Mouse (Mus musculus): ENCODE measurements around the gene Fez2.

The Fez2 gene

DNA sequence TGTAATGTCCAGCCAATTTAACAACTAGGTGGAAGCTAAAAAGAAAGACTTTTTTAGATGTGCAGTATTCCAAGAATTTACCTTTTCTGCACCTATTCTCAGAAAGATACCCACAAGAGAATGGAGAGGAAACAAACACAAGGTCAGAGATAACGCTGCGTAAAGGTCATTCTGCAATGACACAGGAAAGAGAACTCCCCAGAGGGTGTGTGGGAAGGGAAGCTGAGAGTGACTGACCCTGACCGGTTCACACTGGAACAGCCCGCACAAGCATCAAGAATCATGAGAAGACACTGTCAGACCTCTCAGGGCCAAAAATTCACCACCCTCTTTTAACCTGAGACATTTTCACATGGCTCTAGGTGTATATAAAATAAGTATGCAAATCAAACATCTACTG, 10.4 kb downstream of the Fez2 start:
- DNase-seq = no peak

DNA sequence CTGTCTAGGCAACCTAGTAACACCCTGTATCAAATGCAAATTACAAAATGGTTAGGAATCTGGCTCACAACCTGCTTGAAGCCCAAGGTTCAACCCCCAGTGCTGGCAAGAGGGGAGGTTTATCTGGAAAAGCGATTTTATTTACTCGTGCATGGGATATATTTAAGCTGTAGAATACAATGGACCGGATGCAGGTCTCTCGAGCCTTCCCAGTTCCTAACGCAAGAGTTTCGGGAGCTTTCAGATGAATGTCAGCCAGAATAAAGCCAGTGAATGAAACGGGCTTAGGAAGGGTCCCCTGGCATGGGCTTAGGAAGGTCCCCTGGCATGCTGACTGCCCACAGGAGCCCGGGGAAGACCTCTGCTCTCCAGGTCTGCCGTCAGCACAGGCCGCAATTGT, 11.1 kb downstream of the Fez2 start:
- no peak for DNase-seq

DNA sequence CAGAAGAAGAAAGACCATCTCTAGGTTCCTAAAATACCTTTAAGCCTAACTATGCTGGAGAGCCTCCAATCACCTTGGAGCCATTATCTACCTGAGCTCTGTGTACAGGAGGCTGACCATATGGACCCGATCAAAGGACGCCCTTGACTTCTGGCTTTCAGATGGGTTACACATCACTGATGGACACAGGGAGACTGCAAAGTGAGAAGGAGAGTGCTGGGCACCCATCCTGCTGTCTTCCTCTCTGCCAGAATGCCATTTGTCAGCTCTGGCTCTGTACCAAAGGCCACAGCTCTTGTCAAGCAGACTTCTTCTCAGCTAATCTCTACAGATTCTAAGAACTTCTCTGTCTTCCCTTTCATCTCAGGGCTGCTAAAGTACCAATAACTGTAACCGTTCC, 12.6 kb downstream of the Fez2 start:
- DNase-seq = peak; percentile 96

DNA sequence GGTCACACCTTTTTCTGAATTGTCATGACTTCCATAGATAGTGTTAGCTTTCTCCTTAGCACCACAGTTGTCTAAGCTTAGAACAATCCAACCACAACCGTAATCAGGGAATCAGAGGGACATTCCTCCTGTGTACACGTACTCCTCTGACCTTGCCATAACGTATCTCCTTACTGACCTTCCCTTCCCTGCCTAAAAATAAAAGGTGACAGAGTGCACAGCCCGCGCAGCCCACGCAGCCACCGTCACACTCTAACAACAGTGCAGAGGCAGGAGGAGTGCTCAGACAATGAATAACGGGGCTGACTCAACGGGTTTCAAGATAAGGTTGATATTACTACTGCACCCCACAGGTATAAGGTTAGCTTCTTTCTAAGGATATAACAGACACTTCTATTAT, 14.1 kb downstream of the Fez2 start:
- DNase-seq = no peak

DNA sequence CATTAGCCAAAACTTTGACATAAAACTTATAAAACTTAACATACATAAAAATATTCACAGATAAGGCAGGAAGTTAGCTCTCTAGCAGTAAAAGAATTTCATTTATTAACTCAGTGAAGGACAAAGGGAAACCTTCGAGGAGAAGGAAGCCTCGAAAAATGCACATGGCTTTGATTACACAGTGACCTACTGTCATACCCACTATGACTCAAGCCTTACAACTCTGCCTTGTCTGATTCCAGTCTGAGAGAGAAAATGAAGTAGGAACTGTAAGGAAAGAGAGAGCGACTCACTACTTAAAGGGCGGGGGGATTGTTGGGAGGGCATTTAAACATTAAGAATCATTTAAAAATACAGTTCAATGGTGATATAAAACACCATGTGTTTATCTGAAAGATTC, 14.7 kb downstream of the Fez2 start:
- no peak for DNase-seq

DNA sequence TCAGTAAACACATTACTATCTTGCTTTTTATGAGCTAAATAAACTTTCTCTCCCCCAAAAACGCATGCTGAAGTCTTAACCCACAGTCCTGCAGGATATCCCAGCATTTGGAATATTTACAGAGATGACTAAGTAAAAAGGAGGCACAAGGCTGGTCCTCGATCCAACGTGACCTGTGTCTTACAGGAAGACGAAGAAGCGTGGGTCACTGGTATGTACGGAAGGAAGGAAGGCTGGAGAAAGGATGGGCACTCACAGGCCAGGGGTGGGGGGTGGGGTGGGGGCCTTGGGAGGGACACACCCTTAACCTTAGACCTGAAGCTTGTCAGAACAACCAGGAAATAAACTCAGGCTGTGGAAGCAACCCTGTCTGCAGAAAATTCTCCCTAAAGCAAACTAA, 15.8 kb downstream of the Fez2 start:
- DNase-seq = no peak

DNA sequence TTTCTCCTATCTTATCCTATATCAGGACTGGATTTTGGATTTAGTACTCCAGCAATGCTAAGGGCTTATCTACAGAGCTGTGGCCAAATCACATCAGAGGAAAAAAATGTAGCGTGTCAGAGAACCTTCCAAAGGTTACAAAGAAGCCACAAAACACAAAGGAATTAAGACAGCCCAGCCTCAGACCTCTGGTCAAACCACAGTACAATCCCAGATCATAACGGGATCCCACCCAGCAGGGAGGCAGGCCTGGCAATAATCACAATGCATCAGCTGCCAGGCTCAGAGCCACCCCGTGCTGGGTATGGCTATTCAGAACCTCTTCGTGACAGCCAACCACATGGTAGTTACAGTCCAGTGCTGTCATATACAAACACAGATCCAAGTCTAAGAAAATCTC, 16.2 kb downstream of the Fez2 start:
- DNase-seq = peak; percentile 87

DNA sequence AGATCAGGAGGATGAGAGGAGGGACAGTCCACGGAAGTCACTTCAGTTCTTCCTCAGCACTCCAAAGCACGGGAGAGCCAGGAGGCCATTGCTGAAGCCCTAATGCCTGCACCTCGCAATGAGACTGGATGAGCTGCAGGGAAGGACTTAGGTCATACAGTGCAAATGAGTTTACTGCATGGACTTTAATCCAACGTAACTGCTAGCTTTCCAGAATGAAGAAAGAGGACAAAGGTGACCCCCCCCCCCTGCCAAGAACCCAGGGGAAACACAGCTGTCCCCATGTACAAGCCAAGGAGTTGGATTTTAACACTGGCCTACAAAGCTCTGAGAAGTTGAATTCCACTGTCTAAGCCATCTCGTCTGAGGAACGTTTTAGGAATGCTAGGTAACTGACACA, 16.6 kb downstream of the Fez2 start:
- DNase-seq = no peak

DNA sequence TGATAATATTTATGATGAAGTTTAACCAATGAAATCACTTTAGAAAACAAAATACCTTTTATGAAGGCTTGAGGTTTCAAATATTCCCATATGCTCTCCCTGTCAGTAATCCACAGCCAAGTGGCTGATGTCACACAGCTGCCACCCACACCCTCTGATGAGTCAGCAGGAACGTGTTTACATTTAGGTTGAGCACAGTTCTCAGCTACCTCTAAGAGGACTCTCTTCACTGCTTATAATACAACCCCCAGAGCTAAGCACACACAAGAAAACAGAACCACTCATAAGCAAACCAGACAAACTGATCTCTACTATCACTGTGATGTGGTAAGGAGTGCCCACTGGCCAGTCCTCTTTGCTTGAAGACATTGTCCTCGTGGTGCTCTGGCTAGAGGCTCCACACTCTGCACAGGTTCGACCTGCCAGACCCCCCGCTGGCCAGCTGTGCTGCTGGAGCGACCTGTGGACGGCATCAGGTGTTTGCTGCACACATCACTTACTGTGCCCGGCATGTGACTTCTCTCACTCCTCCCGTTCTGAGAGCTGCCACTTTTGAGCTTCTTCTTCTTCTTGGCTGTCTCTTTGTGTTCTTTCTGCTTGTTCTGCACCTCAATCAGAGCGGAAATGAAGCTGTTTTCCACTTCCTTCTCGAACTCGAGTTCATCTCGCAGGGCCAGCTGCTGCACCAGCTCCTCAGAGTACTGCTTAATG, 17.7 kb downstream of the Fez2 start:
- DNase-seq = no peak

DNA sequence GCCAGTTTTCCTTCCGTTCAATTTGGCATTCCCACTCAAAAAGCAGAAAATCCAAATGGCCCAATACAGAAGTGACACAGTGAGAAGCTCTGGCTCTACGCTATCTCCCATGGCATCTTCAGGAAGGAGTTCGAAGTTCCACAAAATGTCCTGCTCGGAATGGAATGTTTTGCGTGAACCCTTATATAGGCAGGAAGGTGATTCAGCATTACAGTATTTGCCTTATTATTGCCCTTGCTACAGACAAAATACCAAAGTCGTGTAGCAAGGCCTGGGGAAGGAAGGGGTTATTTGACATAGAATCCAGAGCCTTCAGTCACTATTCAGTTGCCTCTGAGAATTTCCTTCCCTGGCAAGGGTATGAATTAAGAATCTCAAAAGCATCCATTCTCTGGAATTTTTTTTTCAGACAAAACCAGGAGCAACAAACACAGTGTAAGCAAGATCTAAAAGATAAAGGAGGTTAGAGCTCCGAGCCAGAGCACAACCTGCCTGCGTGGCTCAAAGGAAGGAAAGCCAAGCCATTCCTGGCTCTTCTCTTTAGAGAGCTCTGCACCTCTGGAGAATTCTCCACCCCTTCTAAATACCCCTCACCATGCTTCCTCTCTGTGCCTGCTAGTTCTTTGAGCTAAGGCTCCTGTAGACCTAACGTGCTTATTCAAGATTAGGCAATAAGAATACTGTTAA, 25.4 kb downstream of the Fez2 start:
- no peak for DNase-seq

DNA sequence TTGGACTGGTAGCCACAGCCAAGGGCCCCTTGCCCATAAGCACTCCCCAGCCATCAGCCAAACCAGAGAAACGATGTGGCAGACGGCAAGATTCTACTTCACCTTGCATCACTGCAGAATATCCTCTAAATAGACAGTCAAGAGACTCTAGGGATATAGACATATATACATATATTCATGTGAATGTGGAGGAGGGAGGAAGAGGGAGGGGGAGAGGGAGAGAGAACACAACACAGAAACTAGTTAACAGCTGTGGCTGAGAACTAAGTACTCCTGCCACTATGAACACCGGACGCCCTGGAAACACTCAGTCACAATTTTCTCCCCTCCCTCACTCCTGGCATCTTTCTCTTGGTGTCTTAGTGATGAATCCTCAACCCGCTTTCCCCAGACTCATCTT, 28.4 kb downstream of the Fez2 start:
- DNase-seq = no peak

DNA sequence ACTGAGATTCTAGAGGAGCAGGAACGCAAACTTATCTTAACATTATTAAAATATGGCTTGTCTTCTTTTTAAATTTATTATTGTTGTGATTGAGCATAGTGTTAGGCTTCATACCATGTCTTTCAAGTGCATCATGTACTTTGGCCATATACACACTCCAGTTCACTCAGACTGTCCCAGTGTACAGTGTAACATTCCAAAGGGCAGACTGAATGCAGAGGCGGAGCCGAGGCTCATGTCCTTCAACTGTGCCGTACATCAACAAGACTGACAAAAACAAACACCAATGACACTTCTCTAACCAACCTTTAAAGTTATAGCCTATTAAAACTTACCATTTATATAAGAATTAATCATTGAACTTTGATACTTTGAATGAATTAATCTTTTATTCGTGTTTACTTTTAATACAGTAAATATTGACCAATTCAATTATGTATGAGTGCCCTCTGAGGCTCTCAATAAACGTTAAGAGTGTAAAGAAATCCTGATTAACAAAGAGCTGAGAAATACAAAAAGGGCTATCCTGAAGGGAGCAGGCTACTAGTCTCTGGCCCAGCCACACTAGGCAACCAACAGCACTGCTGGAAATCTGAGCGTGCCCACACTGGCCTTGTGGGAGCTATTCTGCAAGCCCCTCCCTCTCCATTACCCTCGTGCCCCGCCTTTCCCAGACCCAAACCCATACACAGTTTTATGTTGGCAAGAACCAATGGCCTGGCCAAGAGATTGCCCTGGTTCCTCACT, 29.7 kb downstream of the Fez2 start:
- DNase-seq = no peak

DNA sequence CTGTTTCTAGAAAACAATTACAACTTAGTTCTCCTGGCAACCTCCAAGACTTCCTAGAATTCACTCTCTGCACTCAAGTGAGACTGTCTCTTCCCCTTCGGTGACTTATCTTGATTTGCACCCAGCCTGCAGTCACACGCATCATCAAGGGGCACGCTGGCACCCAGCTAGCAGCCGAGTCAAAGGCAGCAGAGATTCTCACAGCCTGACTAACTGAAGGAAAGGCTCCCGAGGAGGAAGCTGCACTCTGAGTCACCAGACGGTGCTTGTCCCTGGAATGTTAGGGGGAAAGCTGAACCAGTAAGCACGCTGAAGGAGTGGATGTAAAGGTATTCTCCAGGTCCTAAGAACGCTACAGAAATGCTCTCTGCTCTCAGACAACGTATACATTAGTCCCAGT, 30.3 kb downstream of the Fez2 start:
- DNase-seq = no peak

DNA sequence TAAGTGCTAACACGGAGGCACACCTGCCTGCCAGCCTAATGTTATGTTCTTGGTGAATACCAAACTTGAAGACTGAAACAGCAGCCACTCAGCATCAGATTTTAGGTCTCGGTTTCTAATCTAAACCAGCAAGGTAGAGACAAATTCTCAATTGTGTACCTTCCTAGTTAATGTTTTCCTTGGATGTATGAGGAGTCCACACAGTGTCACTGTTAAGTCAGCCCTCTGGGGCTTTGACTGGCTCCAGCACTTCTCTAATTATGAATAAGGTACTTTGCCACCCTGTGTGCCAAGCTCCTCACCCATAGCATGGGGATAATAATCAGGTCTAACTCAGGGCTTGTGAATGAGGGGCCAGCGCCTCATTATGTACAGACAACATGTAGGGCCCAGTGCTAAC, 35.6 kb downstream of the Fez2 start:
- no peak for DNase-seq

DNA sequence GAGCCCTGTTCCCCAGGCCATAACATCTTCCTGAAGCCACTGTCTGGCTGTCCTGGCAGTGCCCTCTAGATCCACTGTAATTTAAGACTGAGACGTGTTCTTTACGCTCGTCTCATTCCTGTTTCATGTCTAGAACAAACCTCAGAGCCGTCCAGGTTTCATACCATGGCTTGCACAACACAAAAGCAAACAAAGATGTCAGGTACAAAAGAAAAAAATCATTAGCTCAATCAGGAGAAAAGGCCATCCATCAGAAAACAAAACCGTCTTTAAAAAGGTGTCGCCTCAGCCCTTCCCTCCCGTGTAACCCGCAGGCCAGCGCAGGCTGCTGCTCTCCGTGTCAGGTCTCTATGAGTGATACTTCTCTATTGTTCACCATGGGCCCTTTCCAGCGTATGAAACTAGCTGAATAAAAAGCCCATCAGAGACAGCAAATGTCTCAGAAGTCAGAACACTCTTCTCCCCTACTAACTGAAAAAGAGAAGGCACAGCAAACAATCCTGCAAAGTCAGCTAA, 38.2 kb downstream of the Fez2 start:
- no peak for DNase-seq

DNA sequence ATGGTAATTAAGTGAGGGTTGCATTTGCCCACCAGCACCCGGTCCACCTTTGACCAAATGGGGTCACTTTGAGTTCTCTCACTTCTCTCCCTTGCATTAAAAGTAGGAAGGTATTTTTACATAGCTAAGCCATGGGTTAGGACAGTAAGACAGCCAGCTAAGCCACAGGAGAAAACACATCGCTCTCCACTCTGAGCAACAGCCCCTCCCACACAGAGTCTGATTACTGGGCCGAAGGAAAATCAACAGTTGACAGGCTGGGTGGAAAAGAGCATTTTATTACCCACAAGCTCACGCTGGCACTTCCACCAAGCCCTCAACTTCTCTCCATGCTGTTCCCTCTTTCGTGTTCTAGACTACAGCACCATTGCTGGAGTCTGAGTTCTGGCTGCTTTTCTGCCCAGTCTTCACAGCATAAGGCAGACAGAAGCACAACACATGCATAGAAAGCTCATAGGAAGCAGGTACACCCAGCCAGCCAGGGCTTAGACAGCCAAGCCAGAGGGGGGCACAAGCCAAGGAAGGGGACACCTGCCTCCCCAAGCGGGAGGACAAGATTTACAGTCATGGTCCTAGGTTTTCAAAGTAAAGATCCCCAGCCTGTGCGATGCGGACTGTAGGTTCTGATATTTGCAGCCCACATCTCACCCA, 38.7 kb downstream of the Fez2 start:
- no peak for DNase-seq

DNA sequence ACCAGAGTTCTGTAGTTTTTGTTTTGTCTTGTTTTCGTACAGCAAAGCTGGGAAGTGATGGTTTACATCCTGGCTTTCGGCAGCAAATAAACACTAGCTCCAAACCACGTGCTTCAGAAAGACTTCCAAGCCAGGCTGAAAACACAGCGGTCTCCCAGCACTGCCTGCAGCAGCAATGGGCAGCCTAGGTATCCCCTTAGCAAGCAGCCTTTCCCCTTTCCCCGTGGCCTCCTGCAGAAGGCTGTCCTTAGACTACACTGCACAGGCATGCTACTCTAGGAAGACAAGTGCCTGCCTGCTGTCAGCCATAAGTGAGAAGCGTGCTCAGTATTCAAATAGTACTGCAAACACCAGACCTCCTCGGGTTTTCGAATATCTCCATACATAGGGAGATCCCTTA, 41.4 kb downstream of the Fez2 start:
- no peak for DNase-seq

DNA sequence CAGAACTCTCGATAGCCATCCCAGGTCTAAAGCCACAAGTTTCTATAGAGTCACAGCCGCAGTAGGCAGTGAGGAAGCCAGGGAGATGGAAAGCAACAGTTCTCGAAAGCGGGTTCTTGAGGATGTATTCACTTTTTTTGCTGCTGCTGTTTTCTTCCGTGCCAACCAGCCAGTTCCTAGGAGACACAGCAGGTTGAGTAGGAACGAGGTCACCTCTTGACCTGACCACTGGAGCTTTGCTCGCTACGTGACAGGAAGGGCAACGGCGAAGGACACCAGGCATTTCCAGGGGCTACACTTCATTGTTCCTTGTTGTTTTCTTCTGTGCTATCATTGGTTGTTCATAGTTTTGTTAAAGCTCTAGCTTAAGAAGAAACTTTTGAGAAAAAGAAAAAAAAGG, 43.2 kb downstream of the Fez2 start:
- DNase-seq = no peak

DNA sequence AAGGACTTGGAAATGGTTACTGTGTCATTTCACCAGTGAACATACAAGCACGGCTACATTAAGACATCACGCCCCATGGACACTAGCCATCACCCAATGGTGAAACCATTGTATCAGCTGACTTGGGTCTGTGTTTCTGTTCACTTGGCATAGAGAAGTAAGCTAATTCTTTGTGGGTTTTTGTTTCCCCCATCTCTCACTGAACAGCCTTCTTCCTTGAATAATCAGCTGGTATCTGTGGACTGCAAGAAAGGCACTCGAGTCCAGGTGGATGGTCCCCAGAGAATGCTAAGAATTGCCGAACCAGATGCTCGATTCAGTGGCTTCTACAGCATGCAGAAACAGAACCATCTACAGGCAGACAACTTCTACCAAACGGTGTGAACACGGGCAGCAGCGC, 44.1 kb downstream of the Fez2 start:
- DNase-seq = no peak

DNA sequence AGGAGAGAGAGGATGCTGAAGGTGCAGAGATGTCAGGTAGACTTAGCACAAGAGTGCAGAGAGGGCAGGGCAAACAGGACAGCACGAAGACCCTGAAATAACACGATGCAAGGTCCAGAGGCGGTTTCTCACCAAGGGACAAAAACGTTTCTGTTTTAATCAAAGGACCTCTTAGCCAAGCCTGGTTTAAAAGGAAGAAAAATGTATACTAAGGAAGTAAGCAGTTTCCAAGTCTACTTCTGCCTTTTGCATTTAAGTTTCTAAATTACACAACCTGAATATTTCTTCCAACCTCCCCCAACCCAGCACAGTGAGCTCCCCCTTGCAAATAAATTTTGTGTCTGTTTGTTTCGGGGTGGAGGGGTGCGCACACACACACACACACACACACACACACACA, 44.8 kb downstream of the Fez2 start:
- DNase-seq = no peak

DNA sequence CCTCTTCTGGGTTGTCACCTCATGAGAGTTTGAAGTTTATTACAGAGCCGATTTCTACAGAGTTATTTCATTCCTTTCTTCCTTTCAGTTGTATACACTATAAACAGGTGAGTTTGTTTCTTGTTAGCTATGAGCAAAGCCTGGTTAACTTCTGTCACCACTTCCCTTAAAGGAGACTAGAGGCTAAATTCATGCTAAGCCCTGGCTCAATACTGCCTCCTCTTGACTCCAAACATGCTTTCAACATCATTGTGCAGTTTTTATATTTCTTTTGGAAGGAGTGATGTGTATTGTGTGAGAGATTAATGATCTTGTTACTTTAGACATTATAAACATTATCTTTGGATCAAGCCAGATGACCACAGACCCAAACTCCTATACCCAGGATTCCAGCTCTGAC, 47.5 kb downstream of the Fez2 start:
- DNase-seq = no peak

DNA sequence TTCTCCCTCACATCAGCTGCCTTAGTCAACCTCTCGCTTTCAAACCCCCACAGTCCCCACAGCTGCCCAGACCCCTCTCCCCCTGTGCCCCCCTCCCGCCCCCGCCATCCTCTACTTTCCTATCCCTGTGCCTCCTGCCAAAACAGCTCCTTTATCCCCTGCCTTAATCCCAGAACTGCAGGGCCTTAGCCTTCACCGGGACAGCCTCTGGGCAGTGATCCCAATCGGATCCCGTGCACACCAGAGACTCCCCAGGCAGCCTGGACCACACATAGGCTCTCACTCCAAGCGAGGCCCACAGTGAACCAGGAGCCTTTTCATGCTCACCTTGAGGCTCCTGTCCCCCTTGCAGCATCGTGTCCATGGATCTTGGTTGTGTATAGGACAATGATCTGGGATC, 49.5 kb downstream of the Fez2 start:
- no peak for DNase-seq

DNA sequence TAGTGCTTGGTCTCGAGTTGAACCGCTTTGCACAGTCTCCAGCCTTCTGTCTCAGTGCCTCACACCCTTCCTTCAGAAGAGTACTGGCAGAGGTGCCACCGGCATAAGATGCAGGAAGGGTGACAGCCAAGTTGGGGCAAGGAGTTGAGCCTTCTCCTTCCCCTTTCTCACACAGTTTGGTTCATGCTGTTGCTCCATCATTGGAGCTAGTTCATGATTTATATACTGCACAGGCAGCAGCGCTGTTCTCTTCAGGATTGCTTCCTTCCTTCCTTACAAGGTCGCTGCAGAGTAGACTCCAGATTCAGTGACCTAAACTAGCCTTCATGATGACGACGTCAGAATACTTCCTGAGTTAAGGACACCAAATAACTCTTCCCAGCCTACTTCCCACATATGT, 51.9 kb downstream of the Fez2 start:
- no peak for DNase-seq

Data from cerebellum, adult 9-11 months (tissue).